Mouse (Mus musculus): ENCODE results near the gene Dot1l.
"Not testable (repeated sequence)": the region's sequence is repeated elsewhere in the genome, so short reads cannot be mapped to it uniquely, and the experiment has no call there.

Dot1l gene

DNA sequence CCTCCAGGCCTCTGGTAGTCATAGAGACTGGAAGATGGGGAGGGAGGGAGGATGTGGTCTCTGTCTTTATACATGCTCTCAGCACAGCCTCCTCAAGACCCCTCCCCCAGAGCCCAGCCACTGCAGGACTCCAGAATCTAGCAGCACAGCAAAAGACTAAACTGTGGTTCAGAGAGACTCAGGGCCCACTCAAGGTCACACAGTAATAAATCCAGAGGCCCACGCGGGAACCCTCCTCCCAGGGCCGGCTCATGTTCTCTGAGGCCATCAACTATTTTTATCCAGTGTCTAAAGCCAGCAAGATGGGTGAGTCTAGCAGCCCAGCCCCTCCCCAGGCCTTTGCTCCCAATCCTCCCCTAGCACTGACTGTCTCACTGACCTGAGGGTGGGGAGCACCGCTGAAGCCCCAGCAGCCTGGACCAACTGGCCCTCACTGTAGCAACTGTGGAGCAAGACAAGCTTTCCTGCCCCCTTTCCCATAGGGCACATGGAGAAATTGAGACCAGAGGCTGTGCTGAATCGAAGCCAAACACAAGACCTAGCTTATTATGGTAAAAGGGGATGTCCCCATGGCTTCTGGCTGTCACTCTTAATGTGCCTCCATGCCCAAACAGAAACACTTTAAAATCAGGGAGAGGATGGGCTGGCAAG lies 57.5 kb downstream of the Dot1l start:
- DNase-seq, result no peak

- DNase-seq, result no peak
Observed at GRCm38 (mm10) chr10:80813366-80813765, 58.4 kb downstream of the Dot1l start, which contains the start of gene Jsrp1. TSS of gene Jsrp1 (minus strand) at chr10:80813498.

- DNase-seq, result no peak
Observed at GRCm38 (mm10) chr10:80814800-80815199, 59.8 kb downstream of the Dot1l start.

GRCm38 (mm10) chr10:80816303-80816702 lies 61.3 kb downstream of the Dot1l start:
- DNase-seq, result not testable (repeated sequence)

- no peak for DNase-seq
Observed at GRCm38 (mm10) chr10:80817164-80817563, 62.2 kb downstream of the Dot1l start.

- DNase-seq, result not testable (repeated sequence)
Observed at GRCm38 (mm10) chr10:80817955-80818354, 62.9 kb downstream of the Dot1l start.

DNA sequence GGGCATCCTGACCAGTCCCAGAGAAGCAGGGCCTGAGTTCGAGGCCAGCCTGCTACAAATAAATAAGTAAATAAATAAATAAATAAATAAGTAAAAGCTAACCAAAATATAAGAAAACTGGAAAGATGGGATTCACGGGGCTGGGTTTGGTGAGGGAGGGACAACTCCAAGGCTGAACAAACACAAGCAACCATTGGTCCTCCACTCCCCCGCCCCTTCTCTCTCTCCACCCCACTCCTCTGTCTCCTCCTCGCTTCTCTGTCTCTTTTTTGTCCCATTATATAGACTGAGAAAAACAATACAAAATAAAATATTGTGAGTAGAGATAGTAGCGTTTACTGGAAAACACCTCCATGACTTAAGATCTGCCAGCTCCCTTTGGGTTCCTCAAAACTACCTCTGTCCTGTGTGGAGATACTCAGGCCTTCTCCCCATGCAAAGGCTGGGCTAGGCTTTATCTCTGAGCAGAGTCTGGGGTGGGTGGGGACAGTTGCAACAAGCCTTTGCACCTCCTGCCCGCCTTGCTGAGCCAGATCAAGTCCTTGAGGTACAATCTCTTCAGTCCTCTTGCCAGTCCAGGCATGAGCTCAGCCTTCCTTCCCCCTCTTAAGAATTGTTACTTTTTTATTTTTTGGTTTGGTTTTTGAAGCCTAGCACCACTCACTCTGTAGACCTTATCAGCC lies 63.7 kb downstream of the Dot1l start:
- no peak for DNase-seq

GRCm38 (mm10) chr10:80819406-80819805 lies 64.4 kb downstream of the Dot1l start:
- DNase-seq, result no peak

DNA sequence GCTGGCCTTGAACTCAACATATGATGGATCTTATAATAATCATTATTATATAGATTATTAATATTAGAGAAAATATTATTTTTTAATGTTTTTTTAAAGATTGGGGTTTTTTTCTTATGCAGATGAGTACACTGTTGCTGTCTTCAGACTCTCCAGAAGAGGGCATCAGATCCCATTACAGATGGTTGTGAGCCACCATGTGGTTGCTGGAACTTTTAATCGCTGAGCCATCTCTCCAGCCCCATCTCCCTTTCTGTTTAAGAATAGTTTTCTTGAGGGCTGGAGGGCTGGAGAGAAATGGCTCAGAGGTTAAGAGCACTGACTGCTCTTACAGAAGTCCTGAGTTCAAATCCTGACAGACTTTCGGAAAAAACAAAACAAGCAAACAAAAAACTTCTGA lies 67.0 kb downstream of the Dot1l start:
- peak; percentile 43 for DNase-seq

- no peak for DNase-seq
Observed at GRCm38 (mm10) chr10:80822528-80822927, 67.5 kb downstream of the Dot1l start.

DNA sequence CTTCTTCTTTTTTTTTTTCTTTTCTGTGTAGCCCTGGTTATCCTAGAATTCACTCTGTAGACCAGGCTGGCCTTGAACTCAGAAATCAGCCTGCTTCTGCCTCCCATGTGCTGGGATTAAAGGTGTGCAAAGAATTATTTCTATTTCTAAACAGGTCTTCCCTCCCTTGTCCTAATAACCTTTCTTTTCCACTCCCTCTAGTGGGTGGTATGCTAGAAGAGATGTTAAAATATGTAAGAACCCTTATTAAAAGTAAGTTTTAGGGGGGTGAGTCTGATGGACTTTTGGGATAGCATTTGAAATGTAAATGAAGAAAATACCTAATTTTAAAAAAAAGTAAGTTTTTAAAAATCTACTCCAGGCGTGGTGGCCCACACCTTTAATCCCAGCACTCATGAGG lies 68.3 kb downstream of the Dot1l start:
- DNase-seq, result no peak

DNA sequence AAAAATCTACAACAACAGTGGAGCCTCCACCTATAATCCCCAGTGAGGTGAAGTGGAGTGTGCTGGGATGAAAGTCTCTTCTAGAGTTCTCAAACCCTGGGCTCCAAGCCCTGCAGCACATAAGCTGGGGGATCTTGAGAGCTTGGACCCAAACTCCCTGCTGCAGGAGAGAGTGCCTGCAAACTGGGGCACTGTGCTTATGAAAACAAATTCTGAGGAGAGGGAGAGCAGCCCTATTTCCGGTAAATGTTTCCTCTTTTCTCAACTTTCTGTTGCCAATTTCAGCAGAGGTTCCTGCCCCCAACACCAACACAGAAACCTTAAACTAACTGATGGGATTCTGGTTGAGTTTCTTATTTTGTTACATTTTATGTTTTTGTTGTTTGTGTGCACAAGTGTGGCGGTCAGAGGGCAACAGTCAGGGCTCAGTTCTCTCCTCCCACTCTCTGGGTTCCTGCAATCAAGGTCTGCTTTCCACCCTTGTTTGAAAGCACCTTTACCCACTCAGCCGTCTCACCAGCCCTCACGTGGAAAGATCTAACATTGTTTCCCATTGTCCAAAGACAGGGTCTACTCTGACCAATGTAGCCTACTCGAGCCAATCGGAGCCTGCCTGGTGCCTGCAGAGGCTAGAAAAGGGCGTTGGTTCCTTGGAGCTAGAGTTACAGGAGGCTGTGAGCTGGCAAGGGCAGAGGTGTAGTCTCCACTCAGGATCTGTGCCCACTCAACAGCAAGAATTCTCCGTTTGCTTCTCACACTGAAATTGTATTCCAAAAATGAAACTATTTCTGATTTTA lies 69.0 kb downstream of the Dot1l start:
- DNase-seq, result peak; percentile 54

DNA sequence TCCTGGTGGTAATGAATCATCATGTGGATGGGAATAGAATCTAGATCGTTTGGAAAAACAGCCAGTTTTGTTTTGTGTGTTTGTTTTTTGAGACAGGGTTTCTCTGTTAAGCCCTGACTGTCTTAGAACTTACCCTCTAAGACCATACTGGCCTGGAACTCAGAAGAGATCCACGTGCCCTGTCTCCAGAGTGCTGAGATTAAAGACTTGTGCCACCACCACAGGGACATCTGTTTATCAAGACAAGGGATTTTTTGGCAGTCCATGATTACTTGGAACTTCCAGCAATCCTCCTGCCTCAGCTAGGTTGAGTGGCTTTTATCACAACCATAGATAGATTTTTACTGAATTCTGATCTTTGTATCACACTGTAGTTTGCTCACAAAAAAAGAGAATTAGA lies 69.8 kb downstream of the Dot1l start:
- DNase-seq, result no peak

GRCm38 (mm10) chr10:80826151-80827062 lies 71.4 kb downstream of the Dot1l start, which contains the start of gene Oaz1:
TSS of gene Oaz1 (plus strand) at chr10:80826656.
- peak; percentile 99 for DNase-seq

DNA sequence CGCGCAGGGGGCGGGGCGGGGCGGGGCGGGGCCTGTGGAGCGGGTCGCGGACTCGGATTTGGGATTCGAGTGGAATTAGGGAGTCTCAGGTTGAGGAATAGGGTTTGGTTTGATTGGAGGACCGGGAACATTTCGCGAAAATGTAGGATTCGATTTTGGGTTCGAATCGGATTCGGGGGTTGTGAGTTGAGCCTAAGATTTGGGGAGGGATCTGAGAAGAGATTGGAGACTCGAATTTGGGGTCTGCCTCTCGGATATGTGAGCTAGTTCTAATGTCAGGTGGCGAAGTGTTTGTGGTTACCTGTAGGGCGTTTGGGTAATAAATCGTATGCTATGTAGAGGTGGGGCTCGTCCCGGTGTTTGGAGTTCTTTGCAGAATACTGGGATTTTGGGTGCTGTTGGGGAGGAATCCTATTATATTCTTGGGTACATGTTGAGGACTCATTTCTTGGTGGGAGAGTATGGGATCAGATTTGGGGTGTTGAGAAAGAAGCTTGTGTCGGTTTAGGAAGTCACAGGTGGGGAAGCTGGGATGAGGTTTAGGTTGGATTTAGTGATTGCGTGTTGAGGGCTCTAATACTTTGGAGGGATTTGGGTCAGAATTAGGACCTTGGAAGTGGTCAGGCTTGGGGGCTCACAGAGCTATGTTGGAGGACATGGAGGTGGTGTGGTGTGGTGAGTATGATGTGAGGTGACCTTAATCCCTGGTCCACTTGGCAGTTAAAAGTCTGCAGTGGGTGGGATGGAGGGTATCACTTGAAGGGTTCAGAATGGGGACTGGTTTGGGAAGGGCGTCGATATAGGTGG lies 72.3 kb downstream of the Dot1l start:
- no peak for DNase-seq

- DNase-seq, result no peak
Observed at GRCm38 (mm10) chr10:80827870-80828420, 72.9 kb downstream of the Dot1l start.

GRCm38 (mm10) chr10:80828587-80828986 lies 73.6 kb downstream of the Dot1l start:
- not testable (repeated sequence) for DNase-seq

DNA sequence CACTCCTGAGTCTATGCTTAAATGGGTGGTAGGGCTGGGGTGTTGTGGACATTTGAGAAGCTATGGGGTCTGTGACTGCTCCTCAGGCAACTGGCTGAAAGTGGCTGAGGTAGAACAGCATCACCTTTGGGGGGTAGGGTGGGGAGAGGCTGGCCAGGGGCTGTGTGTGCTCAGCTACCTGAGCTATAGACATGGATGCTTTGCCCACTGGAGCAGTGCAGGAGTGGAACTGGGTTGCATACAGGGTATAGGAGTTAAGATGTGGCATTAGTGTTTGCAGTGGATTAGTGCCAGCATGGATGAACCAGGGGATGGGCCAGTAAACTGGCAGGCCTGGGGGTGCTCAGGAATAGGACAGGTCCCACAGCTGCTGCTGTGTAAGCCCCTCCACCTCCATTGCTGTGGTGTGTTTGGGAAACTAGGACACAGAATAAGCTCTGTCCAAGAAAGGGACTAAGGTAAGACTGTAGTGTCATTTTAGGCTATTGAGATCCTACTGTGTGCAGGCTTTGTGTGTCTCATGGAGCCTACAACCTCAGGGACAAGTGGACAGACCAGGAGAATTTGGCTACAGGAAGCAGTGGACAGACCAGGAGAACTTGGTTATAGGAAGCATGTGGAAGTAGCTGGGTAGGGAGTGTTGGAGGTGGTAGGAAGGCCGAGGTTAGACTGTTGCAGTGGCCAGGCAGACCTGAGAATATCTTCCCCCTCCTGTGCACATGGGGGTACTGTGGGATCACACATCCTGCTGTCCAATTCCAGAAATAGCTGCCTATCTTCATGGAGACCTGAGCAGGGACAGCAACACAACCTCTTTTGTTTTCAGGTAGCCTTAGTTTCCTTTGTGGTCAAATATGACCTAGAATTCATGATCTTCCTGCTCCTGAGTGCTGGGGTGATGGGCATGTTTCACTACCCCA lies 74.6 kb downstream of the Dot1l start:
- DNase-seq, result no peak

- DNase-seq, result peak; percentile 79
Observed at GRCm38 (mm10) chr10:80831136-80831535, 76.1 kb downstream of the Dot1l start.

GRCm38 (mm10) chr10:80832818-80833217 lies 77.8 kb downstream of the Dot1l start:
- no peak for DNase-seq

Data from thymus, postnatal 4 days (tissue).